Comparison of ENCODE assay signal across 27 mouse cellular contexts in the genomic region with DNA sequence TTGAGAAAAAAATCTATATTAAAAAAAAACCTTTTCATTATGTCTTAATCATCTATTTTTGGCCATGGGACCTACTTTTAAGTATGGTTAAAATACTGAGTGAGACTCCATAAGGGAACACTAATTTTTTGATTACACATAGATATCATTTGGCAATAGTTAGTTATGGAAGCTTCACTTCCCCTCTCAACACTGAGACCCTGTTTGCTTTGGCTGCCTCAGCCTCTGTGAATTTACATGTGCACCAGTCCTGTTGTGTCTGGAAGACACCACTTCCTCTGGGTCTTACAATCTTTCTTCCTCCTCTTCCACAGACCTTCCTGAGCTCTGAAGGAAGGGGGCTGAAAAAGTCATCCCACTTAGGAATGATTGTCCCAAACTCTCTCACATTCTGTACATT. TPM values are rescaled to one million over a fixed set of nuclear protein-coding genes. Genes with fewer than 3 reads are reported as not detected.
DNase-seq lines count a peak whose midpoint lies in the region; ATAC-seq lines count a peak whose summit lies in the region.
"Had no signal": no experiment of that assay in that cellular context is flagged by ENCODE, and none has a peak within 500 bp of the region (broad histone marks: within the 10 kb centered on the region; RNA-seq: fewer than 3 reads in every experiment).

No protein-coding gene starts in this region.

- no peaks in the 10 kb centered on the region for H3K4me1 ChIP-seq in hindbrain, embryonic 16.5 days (ENCODE audit: control insufficient read depth, insufficient read depth, low read depth, low read length)
- H3K4me1 ChIP-seq in midbrain, embryonic 13.5 days (replicated peaks), result no peaks in the 10 kb centered on the region
- H3K4me1 ChIP-seq: embryonic facial prominence, embryonic 10.5 days; embryonic facial prominence, embryonic 13.5 days; forebrain, embryonic 12.5 days; forebrain, embryonic 15.5 days; heart, embryonic 12.5 days; heart, embryonic 15.5 days; hindbrain, embryonic 10.5 days had no signal

- no peak overlapping the region for H3K4me2 ChIP-seq in hindbrain, embryonic 16.5 days (ENCODE audit: low read length)
- no peak overlapping the region for H3K4me2 ChIP-seq in midbrain, embryonic 13.5 days (replicated peaks)
- H3K4me2 ChIP-seq: embryonic facial prominence, embryonic 13.5 days; forebrain, embryonic 12.5 days; forebrain, embryonic 15.5 days; heart, embryonic 12.5 days; heart, embryonic 15.5 days; hindbrain, embryonic 14.5 days had no signal

- DNase-seq in A20 (ENCODE audit: low read depth, low spot score), result peak; percentile 50
- DNase-seq in brain, adult 2 months (ENCODE audit: low read depth, low spot score), result peak; percentile 6
- DNase-seq in splenic B cell, adult 2 months (ENCODE audit: low read depth, low spot score), result peak; percentile 22
- DNase-seq: adrenal gland, adult 8-10 months; adrenal gland, postnatal 25 days; cerebellum, adult 18-20 months; cerebellum, adult 9-10 months; cerebellum, postnatal 14 days; gastrocnemius, postnatal 25 days; heart, postnatal 10 days; heart, postnatal 36 days had no signal

- H3K36me3 ChIP-seq in splenic B cell, adult 2 months (ENCODE audit: control insufficient read depth, insufficient read depth, low read length, poor library complexity, severe bottlenecking), result no peaks in the 10 kb centered on the region
- H3K36me3 ChIP-seq in hindbrain, embryonic 16.5 days (ENCODE audit: control insufficient read depth, insufficient read depth, low read length), result no peaks in the 10 kb centered on the region
- H3K36me3 ChIP-seq in midbrain, embryonic 13.5 days, result no peaks in the 10 kb centered on the region
- H3K36me3 ChIP-seq: embryonic facial prominence, embryonic 10.5 days; embryonic facial prominence, embryonic 13.5 days; forebrain, embryonic 12.5 days; forebrain, embryonic 15.5 days; heart, embryonic 12.5 days; heart, embryonic 15.5 days; hindbrain, embryonic 10.5 days had no signal

- H3K4me3 ChIP-seq in hindbrain, embryonic 16.5 days (ENCODE audit: low read length), result no peak overlapping the region
- no peak overlapping the region for H3K4me3 ChIP-seq in midbrain, embryonic 13.5 days (replicated peaks)
- H3K4me3 ChIP-seq: embryonic facial prominence, embryonic 10.5 days; embryonic facial prominence, embryonic 13.5 days; erythroblast, embryonic 14.5 days; forebrain, embryonic 12.5 days; forebrain, embryonic 15.5 days; heart, embryonic 12.5 days; heart, embryonic 15.5 days; hindbrain, embryonic 10.5 days had no signal

- H3K27ac ChIP-seq in hindbrain, embryonic 16.5 days (ENCODE audit: low read depth, low read length), result no peak overlapping the region
- H3K27ac ChIP-seq in midbrain, embryonic 13.5 days, result no peak overlapping the region
- H3K27ac ChIP-seq: embryonic facial prominence, embryonic 10.5 days; embryonic facial prominence, embryonic 13.5 days; forebrain, embryonic 12.5 days; forebrain, embryonic 15.5 days; heart, embryonic 15.5 days; hindbrain, embryonic 10.5 days; hindbrain, embryonic 14.5 days had no signal

- H3K27me3 ChIP-seq in splenic B cell, adult 2 months (ENCODE audit: control insufficient read depth, insufficient read depth, low read length, poor library complexity, severe bottlenecking), result no peaks in the 10 kb centered on the region
- H3K27me3 ChIP-seq in hindbrain, embryonic 16.5 days (replicated peaks; ENCODE audit: control insufficient read depth, insufficient read depth, low read length), result no peaks in the 10 kb centered on the region
- no peaks in the 10 kb centered on the region for H3K27me3 ChIP-seq in midbrain, embryonic 13.5 days
- H3K27me3 ChIP-seq: embryonic facial prominence, embryonic 13.5 days; forebrain, embryonic 12.5 days; forebrain, embryonic 15.5 days; heart, embryonic 12.5 days; heart, embryonic 15.5 days had no signal

- H3K9ac ChIP-seq in hindbrain, embryonic 16.5 days (ENCODE audit: low read depth, low read length), result no peak overlapping the region
- no peak overlapping the region for H3K9ac ChIP-seq in midbrain, embryonic 13.5 days (replicated peaks)
- H3K9ac ChIP-seq: embryonic facial prominence, embryonic 13.5 days; forebrain, embryonic 12.5 days; forebrain, embryonic 15.5 days; heart, embryonic 12.5 days; heart, embryonic 15.5 days; hindbrain, embryonic 14.5 days had no signal

- H3K9me3 ChIP-seq in hindbrain, embryonic 16.5 days (ENCODE audit: control insufficient read depth, low read length), result no peaks in the 10 kb centered on the region
- H3K9me3 ChIP-seq in midbrain, embryonic 13.5 days, result no peaks in the 10 kb centered on the region
- H3K9me3 ChIP-seq: embryonic facial prominence, embryonic 10.5 days; embryonic facial prominence, embryonic 13.5 days; forebrain, embryonic 12.5 days; forebrain, embryonic 15.5 days; heart, embryonic 12.5 days; heart, embryonic 15.5 days; hindbrain, embryonic 10.5 days had no signal

- peak; percentile 47 for ATAC-seq in megakaryocyte, adult 5-6 weeks (ENCODE audit: poor library complexity, severe bottlenecking)
- no peak for ATAC-seq in hindbrain, embryonic 16.5 days
- ATAC-seq in midbrain, embryonic 13.5 days, result no peak
- ATAC-seq: activated CD4-positive, CD25-positive, alpha-beta regulatory T cell, adult 4 months; forebrain, embryonic 15.5 days had no signal

RNA-seq across cellular contexts. Expression of gene Atp6v1g3, which starts 11.1 kb away (rescaled TPM):
- not detected in 2 replicates for total RNA-seq in megakaryocyte, adult 5-6 weeks (2015)
- total RNA-seq in megakaryocyte, adult 5-6 weeks (2017), result 0.65 TPM in 1 of 2 replicates, not detected in the other
- not detected in 2 replicates for polyA plus RNA-seq in hindbrain, embryonic 16.5 days (2015; fragmentation: Nextera tagmentation; extraction: Ambion mirVana)
- not detected in 2 replicates for polyA plus RNA-seq in midbrain, embryonic 13.5 days (2015; fragmentation: Nextera tagmentation; extraction: Ambion mirVana)
- total RNA-seq: adrenal gland, adult 8-10 months; adrenal gland, postnatal 25 days; ES-E14; gastrocnemius, adult 8-10 months; gastrocnemius, postnatal 25 days; heart, postnatal 10 days; heart, postnatal 36 days had no signal
- polyA plus RNA-seq: embryonic facial prominence, embryonic 10.5 days; embryonic facial prominence, embryonic 13.5 days; erythroblast, embryonic 14.5 days; forebrain, embryonic 12.5 days; forebrain, embryonic 15.5 days; heart, embryonic 12.5 days; heart, embryonic 15.5 days; hindbrain, embryonic 10.5 days; hindbrain, embryonic 14.5 days; intestine, embryonic 14.5 days had no signal
